Mouse (Mus musculus) left cerebral cortex, adult 2 months (tissue): ENCODE results near the gene Krtap2-4. TPM values are rescaled to one million over a fixed set of nuclear protein-coding genes. Genes with fewer than 3 reads are reported as not detected.

Source experiments
- DNase-seq, 2 experiments: peaks; one replicate each; pipeline ENCODE4 v3.0.0; 2021 to 2022; ENCODE audit warnings: low spot score in 2 of 2, mixed read lengths in 1 of 2; ENCODE audit errors: extremely low spot score in 1 of 2
- H3K27ac ChIP-seq: fragments of 200-600 bp; 2 replicates; pipeline ENCODE4 v1.8.1; 2022
- H3K4me3 ChIP-seq: fragments of 200-600 bp; 2 replicates; pipeline ENCODE4 v1.8.1; 2022
- CTCF ChIP-seq: fragments of 200-600 bp; IDR thresholded peaks from 2 replicates; pipeline ENCODE4 v1.8.1; 2022; ENCODE audit warnings: antibody characterized with exemption, mild to moderate bottlenecking, moderate library complexity
- intact Hi-C: fragments of 180-260 bp; cut with DNase I; formaldehyde crosslinking; loops from one replicate; pipeline ENCODE4 v1.15.1; 2025
- total RNA-seq, 2 experiments: library from RNA; stranded (reverse); gene quantifications; 2 replicates each; pipeline ENCODE4 v1.2.3; 2021

Gene Krtap2-4
- total RNA-seq, 2 experiments from 2014 or later = not detected

- DNase-seq = no peak
- H3K27ac ChIP-seq = no peak within 1 kb of the TSS
- intact Hi-C loops = no loop called here
Measured at GRCm38 (mm10) chr11:99580636-99581035, 34.0 kb downstream of the Krtap2-4 start, which contains the start of gene Krtap1-5. Gene Krtap1-5 (minus strand): TSS chr11:99581016.

GRCm38 (mm10) chr11:99574106-99574505 lies 40.5 kb downstream of the Krtap2-4 start:
- intact Hi-C loops = loop anchor here (10.0 kb wide), 1 partner anchor 431 kb away; no protein-coding TSS in a partner anchor
- peak; percentile 57 to 66 for DNase-seq
- TF ChIP-seq CTCF = peak; percentile 89
- H3K27ac ChIP-seq = no peak overlapping the region
- no peak overlapping the region for H3K4me3 ChIP-seq

More at GRCm38 (mm10) chr11:99580636-99581035, 34.0 kb downstream of the Krtap2-4 start, which contains the start of gene Krtap1-5:
- TF ChIP-seq CTCF = no peak
- H3K4me3 ChIP-seq = no peak within 1 kb of the TSS

- no peak for DNase-seq
- no peak for TF ChIP-seq CTCF
- Histone ChIP-seq H3K27ac (no peak overlapping the region), H3K4me3 (no peak overlapping the region)
- intact Hi-C loops = loop anchor here (1.0 to 10.0 kb wide), 2 partner anchors 107 to 432 kb away; no protein-coding TSS in a partner anchor
Measured at GRCm38 (mm10) chr11:99573164-99573563, 41.5 kb downstream of the Krtap2-4 start.

GRCm38 (mm10) chr11:99566530-99566929 lies 48.1 kb downstream of the Krtap2-4 start, which contains the start of gene Krtap3-1:
Gene Krtap3-1 (minus strand): TSS chr11:99566630.
- DNase-seq = no peak
- intact Hi-C loops = no loop called here

More at GRCm38 (mm10) chr11:99566530-99566929, 48.1 kb downstream of the Krtap2-4 start, which contains the start of gene Krtap3-1:
- Histone ChIP-seq H3K27ac (no peak within 1 kb of the TSS), H3K4me3 (no peak within 1 kb of the TSS)
- TF ChIP-seq CTCF = no peak

Other genes with a start within 250 kb of the Krtap2-4 start
- gene Krt28, start 239.9 kb downstream of the Krtap2-4 start, total RNA-seq = not detected
- gene Krt10, start 225.5 kb downstream of the Krtap2-4 start, total RNA-seq = 10 to 100 TPM in 1 of 2 experiments, 1 to 10 TPM in 1; 9.6 to 10.1 TPM
- gene Krt12, start 192.6 kb downstream of the Krtap2-4 start, total RNA-seq = 10 to 100 TPM in 1 of 2 experiments, 1 to 10 TPM in 1; 8.7 to 11.6 TPM
- not detected for gene Krt20, start 176.7 kb downstream of the Krtap2-4 start, total RNA-seq
- not detected for gene Krt23, start 121.7 kb downstream of the Krtap2-4 start, total RNA-seq
- not detected for gene Krt39, start 93.5 kb downstream of the Krtap2-4 start, total RNA-seq
- gene Krt40, start 71.7 kb downstream of the Krtap2-4 start, total RNA-seq = not detected
- gene Krtap3-3, start 64.0 kb downstream of the Krtap2-4 start, total RNA-seq = not detected
- not detected for gene Krtap3-2, start 58.0 kb downstream of the Krtap2-4 start, total RNA-seq
- gene Gm11939, start 55.4 kb downstream of the Krtap2-4 start, total RNA-seq = not detected
- not detected for gene Krtap3-1, start 48.2 kb downstream of the Krtap2-4 start, total RNA-seq
- gene Krtap1-5, start 33.8 kb downstream of the Krtap2-4 start, total RNA-seq = not detected
- not detected for gene Krtap1-4, start 31.2 kb downstream of the Krtap2-4 start, total RNA-seq
- not detected for gene Krtap1-3, start 23.5 kb downstream of the Krtap2-4 start, total RNA-seq
- not detected for gene Krtap9-3, start 16.7 kb downstream of the Krtap2-4 start, total RNA-seq
- not detected for gene Gm11938, start 11.5 kb downstream of the Krtap2-4 start, total RNA-seq
- gene Gm11937, start 4.7 kb downstream of the Krtap2-4 start, total RNA-seq = not detected
- not detected for gene Gm11562, start 5.6 kb upstream of the Krtap2-4 start, total RNA-seq
- not detected for gene Krtap4-1, start 13.4 kb upstream of the Krtap2-4 start, total RNA-seq
- gene Krtap4-2, start 20.2 kb upstream of the Krtap2-4 start, total RNA-seq = not detected
- not detected for gene Krtap4-7, start 29.2 kb upstream of the Krtap2-4 start, total RNA-seq
- not detected for gene Gm11555, start 35.4 kb upstream of the Krtap2-4 start, total RNA-seq
- not detected for gene Gm11563, start 44.1 kb upstream of the Krtap2-4 start, total RNA-seq
- not detected for gene Krtap4-6, start 51.1 kb upstream of the Krtap2-4 start, total RNA-seq
- gene Gm14190, start 75.9 kb upstream of the Krtap2-4 start, total RNA-seq = not detected
- gene Gm14180, start 119.4 kb upstream of the Krtap2-4 start, total RNA-seq = not detected
- not detected for gene Gm11595, start 158.1 kb upstream of the Krtap2-4 start, total RNA-seq
- gene Krtap4-8, start 165.9 kb upstream of the Krtap2-4 start, total RNA-seq = not detected
- not detected for gene Krtap4-9, start 170.4 kb upstream of the Krtap2-4 start, total RNA-seq
- gene Gm11596, start 178.6 kb upstream of the Krtap2-4 start, total RNA-seq = not detected
- not detected for gene Gm11569, start 184.1 kb upstream of the Krtap2-4 start, total RNA-seq
- not detected for gene Gm11554, start 189.6 kb upstream of the Krtap2-4 start, total RNA-seq
- not detected for gene Krtap4-13, start 195.0 kb upstream of the Krtap2-4 start, total RNA-seq
- gene Gm11564, start 200.8 kb upstream of the Krtap2-4 start, total RNA-seq = not detected
- gene 2300003K06Rik, start 223.2 kb upstream of the Krtap2-4 start, total RNA-seq = not detected
- not detected for gene Krtap4-16, start 236.8 kb upstream of the Krtap2-4 start, total RNA-seq
- not detected for gene Gm11568, start 243.1 kb upstream of the Krtap2-4 start, total RNA-seq
- gene Gm11559, start 249.6 kb upstream of the Krtap2-4 start, total RNA-seq = not detected